Mouse (Mus musculus): ENCODE measurements around the gene Hdc. TPM values are rescaled to one million over a fixed set of nuclear protein-coding genes. Genes with fewer than 3 reads are reported as not detected.
A peak's percentile ranks its signal among the peaks of the same experiment; 100 is the strongest.

Gene Hdc
- polyA plus RNA-seq, 1 experiment from 2014 or later, result 16.2 TPM

GRCm38 (mm10) chr2:126597279-126598241 lies 21.5 kb downstream of the Hdc start:
- Histone ChIP-seq H3K4me2 (peak overlapping the region; percentile 1; the same call in 1 of the 2 replicates), H3K36me3 (no peaks in the 10 kb centered on the region), H3K4me1 (0 out of 2 replicates have a peak, but pooled peaks cover 4% of the 10 kb centered on the region), H3K27ac (no peak overlapping the region), H3K9me3 (no peaks in the 10 kb centered on the region), H3K9ac (no peak overlapping the region), H3K27me3 (replicated peaks) (no peaks in the 10 kb centered on the region), H3K4me3 (replicated peaks) (no peak overlapping the region)
- WGBS, result 77% methylated on average over 20 of the region's 20 CpGs
- peak; percentile 70; the same call in 1 of the 2 replicates for ATAC-seq (ENCODE audit: insufficient read depth, low FRiP score, low read depth)

GRCm38 (mm10) chr2:126596347-126597072 lies 22.6 kb downstream of the Hdc start:
- no peak for ATAC-seq (ENCODE audit: insufficient read depth, low FRiP score, low read depth)
- 89% methylated on average over 7 of the region's 7 CpGs for WGBS
- H3K27ac ChIP-seq, result no peak overlapping the region
- no peaks in the 10 kb centered on the region for H3K9me3 ChIP-seq
- H3K4me3 ChIP-seq (replicated peaks), result no peak overlapping the region
- H3K36me3 ChIP-seq, result no peaks in the 10 kb centered on the region
- no peak overlapping the region for H3K9ac ChIP-seq
- H3K4me1 ChIP-seq, result 0 out of 2 replicates have a peak, but pooled peaks cover 4% of the 10 kb centered on the region
- no peak overlapping the region for H3K4me2 ChIP-seq
- no peaks in the 10 kb centered on the region for H3K27me3 ChIP-seq (replicated peaks)

GRCm38 (mm10) chr2:126593831-126594610 lies 25.1 kb downstream of the Hdc start:
- peak overlapping the region; percentile 66 for H3K4me2 ChIP-seq
- no peaks in the 10 kb centered on the region for H3K9me3 ChIP-seq
- H3K27me3 ChIP-seq (replicated peaks), result no peaks in the 10 kb centered on the region
- H3K4me1 ChIP-seq, result 0 out of 2 replicates have a peak, but pooled peaks cover 4% of the 10 kb centered on the region
- WGBS, result 30% methylated on average over 26 of the region's 26 CpGs
- H3K36me3 ChIP-seq, result no peaks in the 10 kb centered on the region
- H3K4me3 ChIP-seq (replicated peaks), result peak overlapping the region; percentile 33
- ATAC-seq (ENCODE audit: insufficient read depth, low FRiP score, low read depth), result no peak
- 0 out of 2 replicates have a peak overlapping the region, but pooled peaks have one; percentile 16 for H3K9ac ChIP-seq
- no peak overlapping the region for H3K27ac ChIP-seq

GRCm38 (mm10) chr2:126591304-126591703 lies 27.8 kb downstream of the Hdc start:
- Histone ChIP-seq H3K36me3 (no peaks in the 10 kb centered on the region), H3K27me3 (replicated peaks) (no peaks in the 10 kb centered on the region), H3K9me3 (no peaks in the 10 kb centered on the region), H3K4me2 (no peak overlapping the region), H3K4me3 (replicated peaks) (no peak overlapping the region), H3K27ac (no peak overlapping the region), H3K4me1 (no peaks in the 10 kb centered on the region), H3K9ac (no peak overlapping the region)
- WGBS, result 89% methylated on average over 4 of the region's 4 CpGs
- ATAC-seq (ENCODE audit: insufficient read depth, low FRiP score, low read depth), result no peak

- no peak for ATAC-seq (ENCODE audit: insufficient read depth, low FRiP score, low read depth)
- H3K27me3 ChIP-seq (replicated peaks), result no peaks in the 10 kb centered on the region
- WGBS, result 81% methylated on average over 3 of the region's 3 CpGs
These were observed 31.6 kb downstream of the Hdc start for GRCm38 (mm10) chr2:126587468-126587867.

GRCm38 (mm10) chr2:126584621-126585369 lies 34.3 kb downstream of the Hdc start:
- WGBS, result 70% methylated on average over 8 of the region's 8 CpGs
- no peaks in the 10 kb centered on the region for H3K36me3 ChIP-seq
- H3K9me3 ChIP-seq, result no peaks in the 10 kb centered on the region
- no peak overlapping the region for H3K4me3 ChIP-seq (replicated peaks)
- ATAC-seq (ENCODE audit: insufficient read depth, low FRiP score, low read depth), result no peak
- no peaks in the 10 kb centered on the region for H3K4me1 ChIP-seq
- H3K4me2 ChIP-seq, result no peak overlapping the region
- no peak overlapping the region for H3K9ac ChIP-seq
- H3K27ac ChIP-seq, result no peak overlapping the region
- H3K27me3 ChIP-seq (replicated peaks), result no peaks in the 10 kb centered on the region

More at GRCm38 (mm10) chr2:126587468-126587867, 31.6 kb downstream of the Hdc start:
- Histone ChIP-seq H3K9ac (no peak overlapping the region), H3K4me2 (no peak overlapping the region), H3K27ac (no peak overlapping the region), H3K36me3 (no peaks in the 10 kb centered on the region), H3K4me3 (replicated peaks) (no peak overlapping the region), H3K4me1 (no peaks in the 10 kb centered on the region), H3K9me3 (no peaks in the 10 kb centered on the region)

GRCm38 (mm10) chr2:126583960-126584359 lies 35.1 kb downstream of the Hdc start:
- Histone ChIP-seq H3K9ac (no peak overlapping the region), H3K4me1 (no peaks in the 10 kb centered on the region), H3K9me3 (no peaks in the 10 kb centered on the region), H3K4me3 (replicated peaks) (no peak overlapping the region), H3K4me2 (no peak overlapping the region), H3K27me3 (replicated peaks) (no peaks in the 10 kb centered on the region), H3K36me3 (no peaks in the 10 kb centered on the region), H3K27ac (no peak overlapping the region)
- ATAC-seq (ENCODE audit: insufficient read depth, low FRiP score, low read depth), result no peak
- WGBS, result 73% methylated on average over 6 of the region's 6 CpGs

GRCm38 (mm10) chr2:126579282-126579681 lies 39.8 kb downstream of the Hdc start:
- no peaks in the 10 kb centered on the region for H3K9me3 ChIP-seq
- no peaks in the 10 kb centered on the region for H3K27me3 ChIP-seq (replicated peaks)
- no peak overlapping the region for H3K4me2 ChIP-seq
- no peak overlapping the region for H3K27ac ChIP-seq
- no peak overlapping the region for H3K4me3 ChIP-seq (replicated peaks)
- H3K9ac ChIP-seq, result no peak overlapping the region
- no peaks in the 10 kb centered on the region for H3K36me3 ChIP-seq
- WGBS, result 94% methylated on average over 1 of the region's 1 CpGs
- no peaks in the 10 kb centered on the region for H3K4me1 ChIP-seq
- no peak for ATAC-seq (ENCODE audit: insufficient read depth, low FRiP score, low read depth)

GRCm38 (mm10) chr2:126577362-126577761 lies 41.7 kb downstream of the Hdc start:
- 78% methylated on average over 5 of the region's 5 CpGs for WGBS
- Histone ChIP-seq H3K36me3 (no peaks in the 10 kb centered on the region), H3K4me2 (no peak overlapping the region), H3K27ac (no peak overlapping the region), H3K27me3 (replicated peaks) (no peaks in the 10 kb centered on the region), H3K9me3 (no peaks in the 10 kb centered on the region), H3K9ac (no peak overlapping the region), H3K4me1 (no peaks in the 10 kb centered on the region), H3K4me3 (replicated peaks) (no peak overlapping the region)
- ATAC-seq (ENCODE audit: insufficient read depth, low FRiP score, low read depth), result no peak

GRCm38 (mm10) chr2:126575391-126576176 lies 43.5 kb downstream of the Hdc start:
- no peak for ATAC-seq (ENCODE audit: insufficient read depth, low FRiP score, low read depth)
- WGBS, result 73% methylated on average over 11 of the region's 11 CpGs
- no peaks in the 10 kb centered on the region for H3K4me1 ChIP-seq
- H3K4me2 ChIP-seq, result no peak overlapping the region
- H3K9me3 ChIP-seq, result no peaks in the 10 kb centered on the region
- H3K27ac ChIP-seq, result no peak overlapping the region
- H3K27me3 ChIP-seq (replicated peaks), result no peaks in the 10 kb centered on the region
- H3K9ac ChIP-seq, result no peak overlapping the region
- no peak overlapping the region for H3K4me3 ChIP-seq (replicated peaks)
- no peaks in the 10 kb centered on the region for H3K36me3 ChIP-seq

Measured in stomach, embryonic 15.5 days (tissue).